Mouse (Mus musculus): ENCODE data around the gene Cacna1e.

Gene Cacna1e

DNA sequence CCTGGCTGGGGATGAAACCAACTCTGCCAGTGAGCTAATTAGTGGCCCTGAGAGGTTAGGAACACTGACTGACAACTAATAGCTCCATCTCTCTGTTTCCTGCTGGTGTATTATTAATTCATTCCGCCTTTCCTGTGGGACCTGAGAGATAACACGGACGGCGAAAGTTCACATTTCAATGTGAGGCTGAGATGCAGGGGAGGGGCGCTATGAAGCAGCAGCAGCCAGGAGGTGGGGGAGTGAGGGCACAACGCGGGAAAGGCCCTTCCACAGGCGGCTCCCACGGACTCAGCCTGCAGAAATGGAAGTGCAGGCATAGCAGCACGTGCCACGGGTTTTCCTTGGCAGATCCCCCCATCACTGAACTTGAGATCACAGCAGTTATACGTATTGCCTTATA, 99.4 kb downstream of the Cacna1e start:
- DNase-seq (ENCODE audit: low spot score): no peak

DNA sequence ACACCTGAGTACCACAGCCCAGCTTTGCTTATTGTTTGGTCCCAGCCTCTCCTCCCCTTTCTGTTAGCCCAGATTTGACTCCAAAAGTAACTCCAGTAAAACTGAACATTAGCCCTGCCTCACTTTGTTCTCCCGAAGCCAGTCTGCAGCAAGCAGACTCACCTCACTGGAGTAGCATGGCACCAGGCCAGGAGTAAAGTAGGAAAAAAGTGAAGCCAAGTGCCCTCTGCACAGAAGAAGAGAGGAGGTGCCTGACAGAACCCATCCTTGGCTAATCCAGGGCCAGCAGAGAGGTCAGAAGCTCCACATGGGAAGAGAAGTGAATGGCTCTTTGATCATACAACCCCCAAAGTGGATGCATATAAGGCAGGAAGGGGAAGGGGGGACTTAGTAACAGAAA, 100.8 kb downstream of the Cacna1e start:
- no peak for DNase-seq (ENCODE audit: low spot score)

DNA sequence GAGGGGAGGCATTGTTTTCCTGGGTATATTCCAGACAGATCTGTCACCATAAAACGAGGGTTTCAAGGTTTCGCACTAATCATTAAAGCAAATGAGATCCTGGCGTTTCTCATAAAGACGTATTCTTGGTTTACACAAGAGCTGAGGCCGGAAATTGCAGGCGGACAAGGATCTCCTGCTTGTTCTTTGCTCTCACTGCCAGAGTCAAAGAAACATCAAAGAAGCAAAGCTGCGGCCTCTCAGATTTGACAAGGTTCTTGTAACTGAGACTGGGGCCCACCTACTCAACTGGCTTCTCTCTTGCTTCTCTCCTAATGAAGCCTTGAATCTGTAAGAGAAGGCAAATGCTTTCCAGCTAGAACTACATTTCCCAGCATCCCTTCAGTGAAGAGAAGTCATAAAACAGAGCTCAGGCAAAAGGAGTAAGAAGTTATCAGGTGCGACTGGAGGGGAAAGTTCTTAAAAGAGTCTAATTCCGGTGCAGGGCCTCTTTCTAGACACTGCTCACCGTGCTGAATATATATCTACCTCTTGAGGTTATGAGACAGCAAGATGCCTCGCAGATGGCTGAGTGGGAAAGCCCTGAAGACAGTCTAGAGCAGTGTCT, 104.3 kb downstream of the Cacna1e start:
- DNase-seq (ENCODE audit: low spot score): no peak

DNA sequence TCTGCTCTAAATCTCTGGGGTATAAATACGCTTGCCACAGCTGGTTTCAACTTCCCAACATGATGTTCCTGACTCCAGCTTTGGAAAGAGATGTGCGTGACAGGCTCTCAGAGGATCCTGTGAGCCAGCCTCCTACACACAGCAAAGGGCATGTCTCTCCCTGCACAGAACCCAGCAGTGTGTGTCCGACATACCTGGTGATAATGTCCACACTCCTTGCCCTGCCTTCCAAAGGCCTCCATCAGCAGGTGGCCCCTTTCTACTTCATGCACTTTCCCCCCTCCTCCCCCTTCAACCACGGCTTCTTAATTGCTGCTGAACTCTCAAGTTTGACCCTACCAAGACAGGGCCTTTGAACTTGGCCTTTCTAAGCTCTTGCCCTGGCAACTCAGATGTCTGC, 108.0 kb downstream of the Cacna1e start:
- no peak for DNase-seq (ENCODE audit: low spot score)

DNA sequence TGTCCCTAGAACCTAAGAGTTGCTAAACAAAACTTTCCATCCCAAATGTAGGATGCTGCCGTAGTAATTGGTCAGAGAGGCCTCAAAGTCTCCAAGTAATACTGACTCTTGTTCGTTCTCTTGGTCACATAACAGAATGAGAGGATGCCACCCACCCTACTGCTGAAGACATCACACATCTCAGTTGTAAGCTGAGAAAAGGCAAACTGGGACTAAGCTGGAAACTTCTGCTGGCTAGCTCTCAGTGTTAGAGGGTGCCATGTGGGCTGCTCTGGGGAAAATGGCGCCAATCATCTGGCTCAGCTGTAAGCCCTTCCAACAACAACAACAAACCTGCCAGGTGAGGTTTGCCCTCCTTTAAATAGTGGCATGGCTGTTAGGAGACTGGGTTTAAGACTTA, 109.8 kb downstream of the Cacna1e start:
- DNase-seq (ENCODE audit: low spot score): no peak

DNA sequence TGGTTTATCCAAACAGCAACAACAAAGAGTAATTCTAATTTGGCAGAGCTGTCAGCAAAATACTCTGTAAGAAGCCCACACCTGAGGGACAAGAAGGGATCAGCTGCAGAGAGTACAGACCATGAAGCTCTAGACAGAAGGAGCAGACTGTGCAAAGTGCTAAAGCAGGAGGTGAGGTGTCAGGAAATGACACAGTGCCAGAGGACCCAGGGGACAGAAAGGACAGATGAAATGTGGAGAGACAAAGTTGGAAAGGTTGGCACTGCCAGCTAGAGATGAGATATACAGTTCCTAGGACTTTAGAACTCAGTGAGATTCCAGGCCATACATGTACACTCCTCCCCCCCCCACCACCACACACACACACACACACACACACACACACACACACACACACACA, 113.2 kb downstream of the Cacna1e start:
- DNase-seq (ENCODE audit: low spot score): no peak

DNA sequence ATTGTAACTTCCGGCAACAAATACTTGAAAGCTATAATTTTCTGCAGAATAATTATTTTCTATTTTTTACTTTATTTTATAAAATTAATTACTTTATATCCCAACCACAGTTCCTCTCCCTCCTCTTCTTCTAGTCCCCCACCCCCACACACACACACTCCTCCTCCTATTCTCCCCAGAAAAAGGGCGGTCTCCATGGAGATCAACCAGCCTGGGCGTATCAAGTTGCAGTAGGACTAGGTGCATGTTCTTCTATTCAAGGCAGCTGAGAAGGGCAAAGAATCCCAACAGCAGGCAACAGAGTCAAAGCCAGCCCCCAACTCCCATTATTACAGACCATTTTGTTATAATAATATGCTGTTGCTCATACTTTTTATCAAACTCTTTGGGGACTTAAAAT, 113.8 kb downstream of the Cacna1e start:
- no peak for DNase-seq (ENCODE audit: low spot score)

DNA sequence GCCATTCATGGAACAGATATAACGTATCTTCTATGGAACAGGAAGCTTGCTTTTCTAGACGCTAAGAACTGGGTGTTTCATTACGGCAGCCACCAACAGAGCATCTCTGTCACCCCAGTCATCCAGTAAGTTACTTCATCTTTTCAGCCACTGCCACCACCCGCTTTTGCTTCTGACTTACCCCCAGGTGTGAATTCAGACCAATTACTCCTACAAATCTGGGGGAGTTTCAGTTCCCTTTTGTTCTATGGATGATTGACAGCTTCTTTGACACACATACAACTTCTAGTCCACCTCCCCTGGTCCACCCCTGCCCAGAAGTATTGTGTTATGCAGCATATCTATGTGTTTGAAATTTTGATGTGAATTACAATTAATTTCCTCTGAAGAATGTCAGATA, 121.2 kb downstream of the Cacna1e start:
- no peak for DNase-seq (ENCODE audit: low spot score)

DNA sequence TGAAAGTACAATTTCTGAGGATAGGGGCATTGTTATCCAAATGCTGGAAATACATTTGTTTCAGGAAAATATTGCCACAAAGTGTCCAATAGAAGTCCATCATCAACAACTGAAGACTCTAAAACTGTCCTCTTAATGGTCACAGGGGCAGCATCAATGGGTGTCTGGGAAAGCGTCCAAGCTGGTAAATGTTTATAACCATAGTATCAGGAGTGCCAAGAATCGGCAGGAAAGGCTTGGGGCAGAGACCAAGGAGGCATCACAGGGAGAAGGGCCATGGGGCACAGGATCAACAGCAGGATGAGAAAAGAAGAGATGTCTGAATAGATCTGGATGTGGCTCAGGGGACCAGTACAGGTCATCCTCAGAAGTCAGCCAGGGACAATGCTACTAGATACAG, 132.2 kb downstream of the Cacna1e start:
- no peak for DNase-seq (ENCODE audit: low spot score)

DNA sequence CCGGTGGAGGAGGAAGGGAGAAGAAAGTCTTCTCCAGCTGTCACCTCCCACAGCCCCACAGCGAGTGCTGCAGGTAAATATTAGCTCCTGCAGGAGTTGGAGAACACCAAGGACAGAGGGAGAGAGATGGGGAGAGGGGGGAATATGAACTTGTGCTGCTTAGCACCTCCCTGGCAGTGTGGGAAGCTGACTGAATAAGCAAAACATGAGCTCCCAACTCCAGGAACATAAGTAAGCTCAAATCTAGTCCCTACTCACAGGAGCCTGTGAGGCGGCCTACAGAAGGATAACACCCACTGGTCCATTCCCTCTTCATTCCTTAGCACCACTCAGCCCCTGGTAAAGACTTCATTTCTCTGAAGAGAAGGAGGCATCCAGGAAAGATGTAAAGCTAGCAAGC, 135.8 kb downstream of the Cacna1e start:
- DNase-seq (ENCODE audit: low spot score): no peak

DNA sequence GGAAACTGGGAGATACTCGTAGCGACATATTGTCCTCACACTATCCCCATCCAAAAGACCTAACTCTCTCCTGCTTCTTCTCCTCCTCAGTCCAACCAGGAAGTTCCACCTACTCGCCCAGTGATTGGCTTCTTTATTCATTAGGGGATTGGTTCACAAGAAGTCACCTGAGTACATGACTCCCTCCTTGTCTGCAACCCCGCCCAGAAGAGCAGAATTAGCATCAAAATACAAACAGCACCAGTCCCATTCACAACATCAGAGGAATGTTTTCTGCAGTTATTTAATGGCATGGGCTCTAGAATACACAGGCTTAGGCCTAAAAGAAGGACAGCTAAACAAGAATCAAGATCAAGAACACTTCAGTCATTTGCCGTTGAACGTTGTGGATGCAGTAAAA, 139.1 kb downstream of the Cacna1e start:
- DNase-seq (ENCODE audit: low spot score): no peak

DNA sequence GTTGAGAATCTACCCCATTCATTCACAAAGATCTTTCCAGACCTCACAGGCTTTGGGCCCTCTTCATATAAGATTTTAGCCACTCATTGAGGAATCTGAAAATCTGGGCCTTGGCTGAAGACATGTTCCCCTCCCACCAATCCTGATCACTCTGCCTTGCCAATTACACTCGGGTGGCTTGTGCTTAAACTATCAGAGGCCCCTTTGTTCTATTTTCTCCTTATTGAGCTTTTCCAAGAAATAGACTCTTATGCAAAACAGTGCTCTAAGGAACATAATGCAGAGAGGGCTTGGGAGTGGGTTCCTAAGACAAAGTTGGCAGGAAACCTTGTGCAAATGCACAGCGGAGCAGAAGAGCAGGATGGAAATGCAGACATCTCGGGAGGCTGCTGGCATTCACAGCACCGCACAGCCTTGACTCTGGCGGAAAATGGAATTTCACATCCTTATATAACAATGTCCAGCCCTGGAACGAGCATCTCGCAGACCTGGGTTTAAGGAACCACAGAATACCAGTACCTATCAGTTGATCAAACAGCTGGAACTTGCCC, 153.8 kb downstream of the Cacna1e start:
- DNase-seq (ENCODE audit: low spot score): no peak

DNA sequence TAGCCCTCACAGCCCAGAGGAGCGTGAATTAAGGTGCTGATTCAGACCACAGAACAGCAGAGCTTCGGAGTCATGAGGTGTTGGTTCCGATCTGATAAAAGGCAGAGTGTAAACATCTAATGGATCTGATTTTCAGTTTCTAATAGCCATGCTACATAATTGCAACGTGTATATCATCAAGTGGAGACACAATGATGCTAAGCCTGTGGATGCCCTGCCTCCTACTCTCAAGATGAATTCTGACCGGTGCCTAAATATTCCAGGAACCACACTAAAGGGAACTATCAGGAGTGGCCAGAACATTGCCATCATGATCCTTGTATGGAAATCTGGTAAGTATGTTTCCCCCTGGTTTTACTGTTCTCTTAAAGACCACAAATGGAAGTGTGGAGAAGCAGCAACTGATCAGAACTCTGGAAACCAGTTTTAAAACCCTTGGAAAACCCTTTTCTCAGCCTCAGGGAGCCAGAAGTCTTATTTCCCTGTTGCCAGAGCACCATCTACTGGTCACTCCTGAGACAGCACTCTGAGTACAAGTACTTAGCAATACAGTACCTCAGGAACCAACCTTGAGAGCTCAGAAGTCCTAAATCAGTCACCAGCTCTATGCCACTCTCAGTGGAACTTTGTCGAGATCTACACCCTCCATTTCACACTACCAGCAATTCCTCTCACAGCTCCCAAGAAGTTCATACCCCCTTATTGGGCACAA, 154.9 kb downstream of the Cacna1e start:
- DNase-seq (ENCODE audit: low spot score): peak; percentile 45

DNA sequence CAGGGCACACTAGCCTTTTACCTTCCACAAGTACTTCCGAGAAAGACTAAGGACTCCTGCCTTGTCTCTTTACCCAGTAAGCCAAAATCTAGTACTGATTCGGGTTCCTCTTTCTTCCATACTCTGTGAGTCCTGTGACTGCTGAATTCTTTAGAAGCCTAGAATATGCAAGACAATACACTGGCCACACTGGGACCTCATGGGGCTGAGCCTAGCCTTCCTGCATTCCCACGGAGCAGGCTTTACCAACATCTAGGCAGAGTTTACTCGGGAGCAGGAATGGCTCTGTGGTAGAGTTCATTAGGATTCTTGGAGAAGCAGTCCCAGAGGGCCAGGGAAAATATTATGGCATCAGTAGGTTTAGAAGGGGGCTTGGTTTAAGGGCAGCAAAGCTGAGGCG, 155.6 kb downstream of the Cacna1e start:
- no peak for DNase-seq (ENCODE audit: low spot score)

DNA sequence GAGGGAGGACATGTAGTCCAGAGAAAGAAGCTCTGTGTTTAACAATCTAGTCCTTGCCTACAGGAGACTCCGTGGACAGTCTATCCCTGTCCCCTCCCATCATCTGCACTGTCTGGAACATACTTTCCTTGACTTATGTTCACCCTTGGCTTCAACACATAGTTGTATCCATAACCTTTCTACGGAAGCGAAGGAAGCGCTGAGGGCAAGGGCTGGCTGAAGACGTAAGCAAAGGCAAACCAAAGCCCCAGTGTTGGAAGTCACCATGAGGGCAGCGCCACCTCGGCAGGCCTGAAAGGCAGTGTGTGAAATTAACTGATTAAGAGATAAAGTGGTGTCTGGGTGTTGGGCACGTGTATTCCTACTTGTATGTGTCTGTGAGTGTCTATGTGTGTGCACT, 156.6 kb downstream of the Cacna1e start:
- DNase-seq (ENCODE audit: low spot score): no peak

DNA sequence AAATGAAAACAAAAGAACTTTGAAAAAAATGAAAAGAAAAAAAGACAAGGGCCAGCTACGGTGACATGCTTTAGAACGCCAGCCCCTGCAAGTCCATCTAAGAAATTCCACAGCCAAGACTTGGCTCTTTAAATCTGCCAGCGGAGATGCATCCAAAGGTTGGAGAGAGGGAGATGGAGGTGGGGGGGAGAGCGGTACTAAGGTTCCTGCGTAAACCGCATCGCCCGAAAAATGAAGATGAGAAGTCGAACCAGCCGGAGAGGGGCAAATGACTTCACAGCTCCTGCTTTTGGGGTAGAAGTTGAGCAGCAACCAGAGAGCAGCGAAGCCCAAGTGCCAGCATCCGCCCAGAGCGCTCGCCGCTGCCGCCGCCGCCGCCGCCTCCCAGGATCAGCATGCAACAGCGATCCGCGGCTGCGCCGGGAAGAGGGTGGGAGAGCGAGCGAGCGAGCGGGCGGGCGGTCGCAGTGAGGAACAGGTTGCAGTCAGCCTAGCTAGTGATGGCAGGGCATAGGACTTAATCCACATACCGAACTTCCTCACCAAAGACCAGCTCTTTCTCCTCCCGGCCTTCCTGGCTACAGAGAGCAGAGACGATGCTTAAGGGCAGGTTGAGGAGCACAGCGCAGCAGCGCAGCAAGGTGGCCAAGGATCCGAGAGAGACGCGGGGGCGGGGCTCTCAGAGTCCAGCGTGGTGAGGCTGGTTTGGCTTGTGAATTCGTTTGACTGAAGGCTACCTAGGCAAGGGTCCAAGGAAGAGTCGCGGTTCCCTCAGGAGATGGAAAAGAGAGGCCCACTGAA, 157.7 kb downstream of the Cacna1e start:
- DNase-seq (ENCODE audit: low spot score): no peak

DNA sequence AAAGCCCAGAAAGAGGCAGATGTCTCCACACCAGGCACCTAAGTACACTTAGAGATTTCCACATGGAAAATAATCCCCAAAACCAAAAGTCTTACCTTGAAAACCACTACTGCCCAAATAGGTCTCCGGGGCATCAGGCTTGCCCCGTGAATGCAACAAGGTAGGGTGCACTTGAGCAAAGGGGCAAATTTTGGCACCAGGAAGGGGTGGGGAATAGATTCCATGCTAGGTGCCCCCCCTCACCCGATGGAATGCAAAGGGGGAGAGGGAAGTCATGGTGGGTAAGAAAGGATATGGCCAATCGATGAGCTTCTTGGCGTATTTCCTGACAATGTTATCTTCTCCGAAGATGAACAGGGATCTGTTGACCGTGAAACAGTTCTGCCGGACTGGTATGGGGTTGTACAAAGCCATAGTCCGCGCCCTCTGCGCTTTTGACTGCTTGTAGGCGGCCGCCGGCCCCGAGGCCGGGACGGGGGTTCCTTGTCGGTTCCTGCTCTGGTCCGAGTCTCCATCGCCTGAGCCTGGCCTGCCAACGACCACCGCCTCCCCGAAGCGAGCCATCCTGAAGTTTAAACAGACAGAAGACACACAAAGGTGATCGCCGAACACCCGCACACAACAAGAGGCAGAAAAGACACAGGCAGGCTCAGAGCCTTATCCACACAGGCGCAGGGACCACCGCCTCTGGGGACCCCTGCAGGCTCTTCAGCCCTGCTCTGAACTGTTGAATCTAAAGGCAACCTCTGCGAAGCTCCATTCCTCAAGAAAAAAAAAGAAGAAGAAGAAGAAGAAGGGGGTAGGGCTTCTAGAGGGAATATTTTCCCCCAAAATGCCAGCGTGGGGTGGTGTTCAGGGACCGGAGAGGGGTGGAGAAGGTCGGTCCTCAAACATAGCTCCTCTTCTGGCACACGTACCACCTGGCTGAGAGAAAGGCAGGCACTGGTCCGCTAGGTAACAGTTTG, 158.7 kb downstream of the Cacna1e start:
- no peak for DNase-seq (ENCODE audit: low spot score)

DNA sequence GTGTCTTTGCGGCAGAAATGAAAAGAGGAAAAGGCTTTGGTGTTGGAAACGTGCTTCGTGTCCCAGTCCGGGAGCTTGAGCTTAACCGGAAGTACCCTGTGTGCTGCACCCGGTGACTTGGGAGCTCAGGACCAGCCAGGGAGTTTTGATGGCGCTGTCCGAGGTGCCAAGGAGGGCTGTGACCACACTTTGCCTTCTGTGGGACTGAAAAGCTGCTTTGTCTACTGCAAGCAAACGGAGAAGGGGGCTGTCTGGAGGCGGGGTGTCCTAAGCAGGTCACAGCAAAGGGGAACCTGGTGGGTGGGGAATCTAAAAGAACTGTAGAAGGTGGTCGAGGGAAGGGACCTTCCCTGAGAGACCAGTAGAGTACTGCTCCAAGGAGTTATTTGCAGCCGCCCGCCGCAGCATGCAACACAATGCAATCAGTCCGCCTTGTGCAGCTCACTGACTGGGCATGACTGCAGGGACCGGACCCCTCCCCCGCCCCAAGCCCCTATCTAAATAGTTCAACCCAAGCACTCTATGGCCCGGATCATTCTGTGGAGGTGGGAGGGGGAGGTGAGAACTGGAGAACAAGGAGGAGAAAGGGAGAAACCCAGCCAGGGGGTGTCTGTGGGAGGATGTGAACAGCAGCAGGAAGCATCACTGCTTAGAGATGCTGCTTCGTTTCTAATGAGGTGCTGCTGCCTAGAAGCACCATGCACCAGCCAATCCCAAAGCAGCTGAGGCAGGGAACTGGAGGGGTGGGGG, 160.6 kb downstream of the Cacna1e start:
- peak; percentile 15 for DNase-seq (ENCODE audit: low spot score)

DNA sequence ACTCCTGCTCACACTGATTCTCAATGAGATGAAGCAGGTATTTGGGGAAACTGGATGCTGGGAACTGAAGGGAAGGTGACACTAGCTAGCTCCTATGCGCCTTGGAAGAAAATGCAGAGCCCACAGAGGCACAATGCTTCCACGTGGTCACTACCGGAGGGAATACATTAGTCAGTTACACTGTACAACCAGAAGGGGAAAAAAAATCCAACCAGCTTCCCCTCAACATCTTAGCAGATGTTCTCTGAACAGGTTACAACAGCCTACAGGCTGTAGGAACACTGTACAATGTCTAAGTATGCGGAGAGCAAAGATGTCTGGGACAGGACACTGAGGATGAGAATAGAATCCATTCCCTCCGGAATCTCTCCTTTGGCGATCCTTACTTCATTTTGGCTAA, 161.2 kb downstream of the Cacna1e start:
- DNase-seq (ENCODE audit: low spot score): no peak

DNA sequence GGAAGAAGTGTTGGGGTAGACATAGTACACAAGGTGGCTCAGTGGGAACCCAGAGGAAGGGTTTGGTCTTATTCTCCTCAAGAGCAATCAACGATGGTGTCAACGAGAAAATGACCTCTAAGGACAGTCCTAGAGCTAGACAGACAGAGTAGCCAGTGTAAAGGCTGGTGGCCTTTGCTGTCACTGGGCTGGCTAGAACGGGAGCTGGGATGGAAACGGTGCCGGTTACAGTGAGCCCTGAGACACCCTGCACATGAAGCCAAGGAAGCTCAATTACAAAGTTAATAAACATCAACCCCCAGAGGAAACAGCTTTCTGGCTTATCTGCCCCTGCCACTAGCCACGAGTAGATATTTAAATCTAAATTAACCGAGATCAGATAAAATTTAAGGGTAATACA, 168.7 kb downstream of the Cacna1e start:
- no peak for DNase-seq (ENCODE audit: low spot score)

DNA sequence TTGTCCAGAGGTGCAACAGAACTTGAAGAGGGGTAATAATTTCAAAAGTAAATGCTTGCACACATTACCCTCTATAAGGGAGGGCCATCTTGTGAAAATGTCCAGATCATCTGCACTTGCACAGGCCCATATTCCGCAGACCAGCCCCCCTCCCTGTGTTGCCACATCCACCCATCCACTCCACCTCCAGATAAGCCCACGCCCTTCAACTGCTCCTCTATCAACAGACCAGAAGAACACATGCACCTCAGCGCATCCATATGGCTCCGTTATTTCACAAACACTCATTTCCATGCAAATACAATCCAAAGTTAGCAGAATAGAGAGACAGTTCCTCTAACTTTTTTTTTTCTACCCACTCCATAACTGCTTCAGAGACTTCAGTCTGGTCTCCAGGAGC, 171.6 kb downstream of the Cacna1e start:
- no peak for DNase-seq (ENCODE audit: low spot score)

All from testis, postnatal 14 days (tissue).